Mouse (Mus musculus) forelimb bud, embryonic 11.5 days (tissue): ENCODE results near the gene Esr2.
"Not testable (repeated sequence)": the region's sequence is repeated elsewhere in the genome, so short reads cannot be mapped to it uniquely, and the experiment has no call there.

ENCODE experiments used
- DNase-seq: peaks from one replicate; pipeline ENCODE4 v3.0.0-alpha.2; 2012; ENCODE audit warnings: low read depth, low spot score

Gene Esr2

GRCm38 (mm10) chr12:76152389-76152788, 24.7 kb downstream of the Esr2 start:
- not testable (repeated sequence) for DNase-seq

- no peak for DNase-seq
Measured at GRCm38 (mm10) chr12:76136701-76137100, 40.4 kb downstream of the Esr2 start.

GRCm38 (mm10) chr12:76133081-76133480, 44.0 kb downstream of the Esr2 start:
- not testable (repeated sequence) for DNase-seq

- no peak for DNase-seq
Measured at GRCm38 (mm10) chr12:76132591-76132990, 44.5 kb downstream of the Esr2 start.

GRCm38 (mm10) chr12:76130891-76131290, 46.2 kb downstream of the Esr2 start:
- no peak for DNase-seq

GRCm38 (mm10) chr12:76130281-76130680, 46.8 kb downstream of the Esr2 start:
- DNase-seq, result peak; percentile 37

- DNase-seq, result no peak
Measured at GRCm38 (mm10) chr12:76128831-76129230, 48.2 kb downstream of the Esr2 start.

- no peak for DNase-seq
Measured at GRCm38 (mm10) chr12:76128306-76128705, 48.8 kb downstream of the Esr2 start.

GRCm38 (mm10) chr12:76123223-76123622, 53.8 kb downstream of the Esr2 start:
- DNase-seq, result no peak

- peak; percentile 9 for DNase-seq
Measured at GRCm38 (mm10) chr12:76117632-76118153, 59.4 kb downstream of the Esr2 start.

GRCm38 (mm10) chr12:76116577-76116976, 60.5 kb downstream of the Esr2 start:
- DNase-seq, result no peak

GRCm38 (mm10) chr12:76111046-76111445, 66.0 kb downstream of the Esr2 start:
- no peak for DNase-seq

- DNase-seq, result no peak
Measured at GRCm38 (mm10) chr12:76109646-76110405, 67.2 kb downstream of the Esr2 start.

- no peak for DNase-seq
Measured at GRCm38 (mm10) chr12:76104596-76105351, 72.3 kb downstream of the Esr2 start.

GRCm38 (mm10) chr12:76102621-76103020, 74.4 kb downstream of the Esr2 start:
- DNase-seq, result no peak

GRCm38 (mm10) chr12:76095117-76096035, 81.7 kb downstream of the Esr2 start:
- DNase-seq, result peak; percentile 12

GRCm38 (mm10) chr12:76093613-76094588, 83.2 kb downstream of the Esr2 start:
- DNase-seq, result no peak

- no peak for DNase-seq
Measured at GRCm38 (mm10) chr12:76092789-76093466, 84.1 kb downstream of the Esr2 start.

- no peak for DNase-seq
Measured at GRCm38 (mm10) chr12:76087025-76087424, 90.0 kb downstream of the Esr2 start.
